Mouse (Mus musculus) heart, adult 2 months (tissue): ENCODE data around the gene Uspl1. TPM values are rescaled to one million over a fixed set of nuclear protein-coding genes. Genes with fewer than 3 reads are reported as not detected.

ENCODE experiments used
- DNase-seq, 2 experiments: peaks; one replicate each; pipeline ENCODE4 v3.0.0; 2021
- H3K27ac ChIP-seq: fragments of 200-600 bp; 2 replicates; pipeline ENCODE4 v1.8.1; 2022
- H3K27me3 ChIP-seq: fragments of 200-500 bp; 2 replicates; pipeline ENCODE4 v1.6.1; 2012; ENCODE audit warnings: mild to moderate bottlenecking, low read length, inconsistent platforms, mixed read lengths; ENCODE audit not compliant: control insufficient read depth, insufficient read depth
- H3K36me3 ChIP-seq: fragments of 200-500 bp; 2 replicates; pipeline ENCODE4 v1.6.1; 2012; ENCODE audit warnings: low read length, inconsistent platforms; ENCODE audit not compliant: control insufficient read depth, insufficient read depth
- H3K4me1 ChIP-seq: fragments of 200-500 bp; 2 replicates; pipeline ENCODE4 v1.6.1; 2011; ENCODE audit warnings: low read length; ENCODE audit not compliant: control insufficient read depth, insufficient read depth
- H3K4me3 ChIP-seq: fragments of 200-600 bp; 2 replicates; pipeline ENCODE4 v1.8.1; 2022
- H3K79me2 ChIP-seq: fragments of 200-500 bp; replicated peaks from 2 replicates; pipeline ENCODE4 v1.6.1; 2012; ENCODE audit warnings: mild to moderate bottlenecking, inconsistent platforms, low read length, moderate library complexity, mixed read lengths; ENCODE audit not compliant: control insufficient read depth, insufficient read depth
- H3K9ac ChIP-seq: fragments of 200-500 bp; 2 replicates; pipeline ENCODE4 v1.6.1; 2012; ENCODE audit warnings: low read depth, mild to moderate bottlenecking, control low read depth, inconsistent platforms, low read length, mixed read lengths
- CTCF ChIP-seq: fragments of 200-600 bp; IDR thresholded peaks from 2 replicates; pipeline ENCODE4 v1.8.1; 2022; ENCODE audit warnings: antibody characterized with exemption, mild to moderate bottlenecking, moderate library complexity
- EP300 ChIP-seq: fragments of 200-500 bp; IDR thresholded peaks from 2 replicates; pipeline ENCODE4 v1.6.1; 2011; ENCODE audit warnings: low read depth, low read length, control low read depth; ENCODE audit not compliant: insufficient read depth
- POLR2A ChIP-seq: fragments of 200-500 bp; IDR thresholded peaks from 2 replicates; pipeline ENCODE4 v1.6.1; 2011; ENCODE audit warnings: mild to moderate bottlenecking, low read depth, low read length, control low read depth; ENCODE audit not compliant: insufficient read depth
- WGBS: fragments of 180-500 bp; shearing (Covaris S2); methylation state at CpG from one replicate; pipeline ENCODE4 v1.1.7; 2018; 5-methylcytosine and 5-hydroxymethylcytosine counted together
- intact Hi-C: fragments of 180-260 bp; cut with DNase I; formaldehyde crosslinking; loops from one replicate; pipeline ENCODE4 v1.15.1; 2025
- polyA plus RNA-seq: library from polyadenylated mRNA; depleted of rRNA; stranded (reverse); fragments of >200 nt; gene quantifications from 2 replicates; pipeline ENCODE4 v1.2.3, GENCODE M21; 2012
- total RNA-seq, 2 experiments: library from RNA; stranded (reverse); gene quantifications; 2 replicates each; pipeline ENCODE4 v1.2.3; 2021

Uspl1 gene
- total and polyA plus RNA-seq, 3 experiments = 7.4 to 21.0 (median 17.5) TPM

- H3K27me3 ChIP-seq = no peaks in the 10 kb centered on the region
- H3K9ac ChIP-seq = peak overlapping the region; percentile 5; the same call in 1 of the 2 replicates
- TF ChIP-seq POLR2A (no peak), EP300 (peak; percentile 35; the same call in 1 of the 2 replicates)
- peak overlapping the region; percentile 60 for H3K27ac ChIP-seq
- DNase-seq = peak in 1 of 2 experiments; percentile 32
- H3K79me2 ChIP-seq = no peaks in the 10 kb centered on the region
- intact Hi-C loops = no loop called here
- H3K4me1 ChIP-seq = peaks cover 1% of the 10 kb centered on the region
- WGBS = 49% methylated on average over 24 of the region's 24 CpGs
- no peaks in the 10 kb centered on the region for H3K36me3 ChIP-seq
- no peak overlapping the region for H3K4me3 ChIP-seq
Observed at GRCm38 (mm10) chr5:149237221-149237950, 53.2 kb downstream of the Uspl1 start.

GRCm38 (mm10) chr5:149242467-149242866, 58.3 kb downstream of the Uspl1 start:
- no peak overlapping the region for H3K27ac ChIP-seq
- TF ChIP-seq EP300 (no peak), CTCF (no peak), POLR2A (no peak)
- intact Hi-C loops = no loop called here
- H3K79me2 ChIP-seq = no peaks in the 10 kb centered on the region
- no peak overlapping the region for H3K4me3 ChIP-seq
- no peaks in the 10 kb centered on the region for H3K36me3 ChIP-seq
- no peaks in the 10 kb centered on the region for H3K27me3 ChIP-seq
- H3K4me1 ChIP-seq = peaks cover 6% of the 10 kb centered on the region
- no peak overlapping the region for H3K9ac ChIP-seq
- DNase-seq = no peak
- WGBS = 76% methylated on average over 5 of the region's 5 CpGs

- DNase-seq = peak in 1 of 2 experiments; percentile 32
- 33% methylated on average over 5 of the region's 5 CpGs for WGBS
- no peak overlapping the region for H3K9ac ChIP-seq
- no peaks in the 10 kb centered on the region for H3K36me3 ChIP-seq
- no peak overlapping the region for H3K4me3 ChIP-seq
- H3K4me1 ChIP-seq = peaks cover 4% of the 10 kb centered on the region; the same call in 1 of the 2 replicates
- intact Hi-C loops = no loop called here
- H3K27me3 ChIP-seq = no peaks in the 10 kb centered on the region
- no peak for TF ChIP-seq POLR2A
- no peak for TF ChIP-seq EP300
- TF ChIP-seq CTCF = peak; percentile 56
- H3K79me2 ChIP-seq = no peaks in the 10 kb centered on the region
- H3K27ac ChIP-seq = no peak overlapping the region
Observed at GRCm38 (mm10) chr5:149243053-149243452, 58.9 kb downstream of the Uspl1 start.

- H3K27ac ChIP-seq = peak overlapping the region; percentile 57
- WGBS = 26% methylated on average over 9 of the region's 9 CpGs
- H3K27me3 ChIP-seq = no peaks in the 10 kb centered on the region
- no peak for DNase-seq
- TF ChIP-seq EP300 = no peak
- TF ChIP-seq CTCF = no peak
- TF ChIP-seq POLR2A = no peak
- H3K79me2 ChIP-seq = no peaks in the 10 kb centered on the region
- H3K4me3 ChIP-seq = peak overlapping the region; percentile 7
- H3K9ac ChIP-seq = peak overlapping the region; percentile 53
- peaks cover 4% of the 10 kb centered on the region; the same call in 1 of the 2 replicates for H3K4me1 ChIP-seq
- H3K36me3 ChIP-seq = no peaks in the 10 kb centered on the region
- intact Hi-C loops = no loop called here
Observed at GRCm38 (mm10) chr5:149245391-149245964, 61.3 kb downstream of the Uspl1 start.

GRCm38 (mm10) chr5:149245965-149246470, 61.9 kb downstream of the Uspl1 start:
- H3K36me3 ChIP-seq = no peaks in the 10 kb centered on the region
- intact Hi-C loops = no loop called here
- H3K27me3 ChIP-seq = no peaks in the 10 kb centered on the region
- DNase-seq = peak; percentile 59 to 79
- H3K79me2 ChIP-seq = no peaks in the 10 kb centered on the region
- peak overlapping the region; percentile 7 for H3K4me3 ChIP-seq
- H3K4me1 ChIP-seq = peaks cover 4% of the 10 kb centered on the region; the same call in 1 of the 2 replicates
- H3K9ac ChIP-seq = peak overlapping the region; percentile 53
- TF ChIP-seq POLR2A (peak; percentile 38; the same call in 1 of the 2 replicates), CTCF (no peak), EP300 (0 out of 2 replicates have a peak, but pooled peaks have one; percentile 17)
- WGBS = 10% methylated on average over 16 of the region's 16 CpGs
- peak overlapping the region; percentile 57 for H3K27ac ChIP-seq
